Mouse (Mus musculus) ES-Bruce4 (cell line): ENCODE measurements around the gene St6galnac3.

Experiments
- CTCF ChIP-seq: IDR thresholded peaks from one replicate; pipeline ENCODE4 v1.8.1; 2011; ENCODE audit warnings: low read depth, low read length
- EP300 ChIP-seq: IDR thresholded peaks from 2 replicates; pipeline ENCODE4 v1.6.1; 2011; ENCODE audit warnings: low read depth, low read length; ENCODE audit not compliant: insufficient read depth
- POLR2A ChIP-seq: IDR thresholded peaks from one replicate; pipeline ENCODE4 v1.8.1; 2011; ENCODE audit warnings: low read length; ENCODE audit not compliant: insufficient read depth

DNA sequence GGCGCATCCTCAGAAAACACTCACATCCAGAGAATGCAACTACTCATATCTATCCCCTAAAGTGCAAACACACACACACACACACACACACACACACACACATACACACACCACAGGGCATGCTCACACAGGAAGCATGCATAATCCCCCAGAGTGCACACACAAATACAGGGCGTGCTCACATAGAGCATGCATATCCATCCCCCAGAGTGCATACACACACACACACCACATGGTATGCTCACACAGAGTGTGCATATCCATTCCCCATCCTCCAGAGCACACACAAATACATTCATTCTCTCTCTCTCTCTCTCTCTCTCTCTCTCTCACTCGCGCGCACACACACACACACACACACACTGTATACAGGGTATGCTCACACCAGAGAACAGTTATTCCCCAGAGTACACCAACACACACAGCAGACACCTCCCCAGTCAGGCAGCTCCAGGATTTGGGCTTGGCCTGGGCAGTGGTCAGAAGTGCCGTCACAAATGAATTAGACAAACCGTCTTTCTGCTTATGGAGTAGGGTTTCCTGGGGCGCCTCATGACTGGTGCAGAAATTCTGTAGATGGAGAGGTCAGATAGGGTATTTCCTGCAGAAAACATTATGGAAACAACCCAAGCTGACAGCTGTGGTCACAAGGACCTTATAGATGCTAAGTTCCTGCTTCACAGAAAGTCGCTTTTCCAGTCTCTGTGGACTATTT, 5.6 kb downstream of the St6galnac3 start:
- no peak for TF ChIP-seq CTCF
- no peak for TF ChIP-seq EP300
- TF ChIP-seq POLR2A = no peak
